Mouse (Mus musculus): Measurements from ENCODE around the gene Pank4. TPM values are rescaled to one million over a fixed set of nuclear protein-coding genes. Genes with fewer than 3 reads are reported as not detected.

The Pank4 gene
- total RNA-seq, 2 experiments from 2014 or later, result 45.1 to 45.5 TPM

DNA sequence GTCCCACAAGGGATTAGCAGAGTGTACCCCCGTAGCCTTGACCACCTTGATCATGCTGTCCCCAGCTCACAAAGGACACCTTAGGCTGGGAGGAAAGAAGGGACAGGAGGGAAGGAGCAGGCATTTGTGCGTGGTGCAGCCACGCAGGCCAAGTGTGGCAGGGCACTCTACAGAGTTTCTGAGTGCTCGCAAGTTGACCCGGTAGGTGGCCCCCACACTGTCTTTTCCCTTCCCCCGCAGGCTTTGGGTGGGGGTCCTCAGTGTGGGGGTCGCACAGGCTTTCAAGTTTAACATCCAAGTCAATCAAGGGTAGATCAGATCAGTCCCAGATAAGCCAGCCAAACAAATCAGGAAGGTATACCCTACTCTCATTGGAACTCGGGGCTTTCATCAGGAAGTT is 54.1 kb downstream of the Pank4 start:
- H3K27ac ChIP-seq, result peak overlapping the region; percentile 84; the same call in 1 of the 2 replicates
- H3K4me3 ChIP-seq, result peak overlapping the region; percentile 45
- intact Hi-C loops (cut with DNase I), result no loop called here
- no peak for DNase-seq (ENCODE audit: extremely low spot score in 1 of 2, low spot score in 2 of 2)
- TF ChIP-seq CTCF (IDR thresholded peaks at IDR 0.05), result no peak

DNA sequence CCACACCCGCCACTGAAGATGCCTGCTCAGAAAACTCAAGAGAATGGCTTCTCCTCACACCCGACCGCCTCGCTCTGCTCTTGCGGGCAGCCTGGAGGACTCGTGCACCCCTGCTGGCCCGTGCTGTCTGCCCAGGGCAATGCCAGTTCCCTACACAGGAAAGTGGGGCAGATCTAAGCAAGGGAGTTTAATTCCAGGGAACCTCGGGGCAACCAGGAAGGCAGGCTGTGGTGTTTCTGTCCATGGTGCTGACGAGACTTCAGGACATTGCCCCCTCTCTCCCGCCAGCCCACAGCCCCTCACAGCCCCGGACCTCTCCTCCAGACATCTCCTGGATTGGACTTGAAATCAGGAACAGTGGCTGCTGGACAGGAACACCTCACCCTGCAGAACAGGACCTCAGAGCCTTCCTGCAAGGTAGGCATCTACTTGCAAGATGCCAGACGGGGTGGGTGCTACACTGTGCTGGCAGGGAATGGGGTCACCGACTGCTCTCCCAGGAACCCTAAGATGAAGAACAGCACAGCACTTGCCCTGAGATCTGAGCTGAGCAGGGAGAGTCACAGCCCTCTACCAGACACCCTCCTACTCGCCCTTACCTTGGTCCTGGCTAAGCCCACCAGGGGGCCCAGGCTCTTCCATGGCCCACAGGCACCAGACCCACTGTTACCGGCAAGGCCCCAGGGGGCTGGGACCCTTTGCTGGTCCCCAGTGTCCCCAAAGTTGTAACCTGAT is 54.8 kb downstream of the Pank4 start:
- peak overlapping the region; percentile 84 for H3K27ac ChIP-seq

DNA sequence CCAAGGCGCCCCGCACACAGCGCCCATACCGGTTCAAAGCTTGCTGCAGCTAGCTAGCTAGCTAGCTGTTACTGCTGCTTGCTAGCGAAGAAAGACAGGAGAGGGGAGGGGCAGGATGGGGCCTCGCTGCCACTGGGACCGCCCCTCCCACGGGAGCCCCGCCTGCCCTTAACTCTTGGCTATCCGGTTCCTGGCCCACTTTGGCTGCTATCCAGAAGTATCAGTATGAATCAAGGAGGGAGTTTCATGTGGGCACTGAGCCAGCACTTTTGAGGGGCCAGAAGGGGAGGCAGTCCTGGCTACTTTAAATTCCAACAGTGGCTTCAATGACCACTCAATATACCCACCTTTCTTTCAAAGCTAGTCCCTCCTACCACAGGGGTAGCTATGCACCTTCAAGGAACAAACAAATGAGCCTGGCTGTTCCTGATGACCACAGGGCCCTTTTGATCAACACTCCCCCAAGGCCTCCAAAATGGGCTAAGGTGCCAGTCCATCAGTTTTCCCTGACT is 55.5 kb downstream of the Pank4 start:
- intact Hi-C loops (cut with DNase I), result no loop called here
- no peak for TF ChIP-seq CTCF (IDR thresholded peaks at IDR 0.05)
- Histone ChIP-seq H3K27ac (peak overlapping the region; percentile 84), H3K4me3 (peak overlapping the region; percentile 45)
- peak in 1 of 2 experiments; percentile 37 for DNase-seq (ENCODE audit: extremely low spot score in 1 of 2, low spot score in 2 of 2)

More for the DNA sequence above, 54.8 kb downstream of the Pank4 start:
- TF ChIP-seq CTCF (IDR thresholded peaks at IDR 0.05), result no peak
- intact Hi-C loops (cut with DNase I), result no loop called here
- no peak for DNase-seq (ENCODE audit: extremely low spot score in 1 of 2, low spot score in 2 of 2)
- H3K4me3 ChIP-seq, result peak overlapping the region; percentile 45

DNA sequence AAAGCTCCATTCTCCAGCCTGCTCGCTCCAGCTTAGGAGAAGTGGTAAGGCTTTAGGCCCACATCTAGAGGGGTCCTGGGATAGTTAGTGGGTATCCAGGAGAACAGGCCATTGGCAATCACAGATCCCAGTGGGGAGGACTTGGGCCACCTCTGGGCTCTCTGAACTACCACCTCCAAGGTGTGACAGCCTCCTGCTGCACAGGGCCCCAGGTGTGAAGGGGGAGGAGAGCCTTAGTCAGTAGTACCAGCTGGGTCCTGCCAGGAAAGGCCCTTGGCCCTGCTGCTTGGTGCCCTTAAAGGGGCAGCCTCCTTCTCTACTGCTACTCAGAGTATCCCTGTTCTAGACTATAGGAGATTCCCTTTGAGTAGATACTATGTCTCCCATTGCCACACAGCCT is 56.2 kb downstream of the Pank4 start:
- intact Hi-C loops (cut with DNase I), result no loop called here
- DNase-seq (ENCODE audit: extremely low spot score in 1 of 2, low spot score in 2 of 2), result no peak
- TF ChIP-seq CTCF (IDR thresholded peaks at IDR 0.05), result no peak
- Histone ChIP-seq H3K27ac (no peak overlapping the region), H3K4me3 (no peak overlapping the region)

DNA sequence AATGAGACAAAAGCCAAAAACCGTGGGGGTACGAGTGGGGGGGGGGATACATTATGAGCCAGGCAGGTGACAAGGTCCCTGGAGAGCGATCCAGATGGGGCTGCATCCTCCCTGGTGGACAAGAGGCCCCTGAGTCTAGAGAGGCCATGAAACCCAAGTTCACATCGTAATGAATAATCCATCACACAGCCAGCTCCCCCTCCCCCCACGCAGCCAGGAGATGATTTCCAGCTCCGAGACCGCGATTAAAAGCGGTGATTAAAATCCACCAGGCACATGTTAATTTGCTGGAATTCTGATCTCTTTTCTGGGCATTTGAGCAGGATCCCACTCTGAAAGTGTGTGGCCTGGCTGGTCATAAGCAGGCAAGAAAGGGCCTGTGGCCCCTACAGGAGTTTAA is 56.9 kb downstream of the Pank4 start:
- DNase-seq (ENCODE audit: extremely low spot score in 1 of 2, low spot score in 2 of 2), result no peak
- Histone ChIP-seq H3K27ac (no peak overlapping the region), H3K4me3 (no peak overlapping the region)
- TF ChIP-seq CTCF (IDR thresholded peaks at IDR 0.05), result no peak
- intact Hi-C loops (cut with DNase I), result no loop called here

DNA sequence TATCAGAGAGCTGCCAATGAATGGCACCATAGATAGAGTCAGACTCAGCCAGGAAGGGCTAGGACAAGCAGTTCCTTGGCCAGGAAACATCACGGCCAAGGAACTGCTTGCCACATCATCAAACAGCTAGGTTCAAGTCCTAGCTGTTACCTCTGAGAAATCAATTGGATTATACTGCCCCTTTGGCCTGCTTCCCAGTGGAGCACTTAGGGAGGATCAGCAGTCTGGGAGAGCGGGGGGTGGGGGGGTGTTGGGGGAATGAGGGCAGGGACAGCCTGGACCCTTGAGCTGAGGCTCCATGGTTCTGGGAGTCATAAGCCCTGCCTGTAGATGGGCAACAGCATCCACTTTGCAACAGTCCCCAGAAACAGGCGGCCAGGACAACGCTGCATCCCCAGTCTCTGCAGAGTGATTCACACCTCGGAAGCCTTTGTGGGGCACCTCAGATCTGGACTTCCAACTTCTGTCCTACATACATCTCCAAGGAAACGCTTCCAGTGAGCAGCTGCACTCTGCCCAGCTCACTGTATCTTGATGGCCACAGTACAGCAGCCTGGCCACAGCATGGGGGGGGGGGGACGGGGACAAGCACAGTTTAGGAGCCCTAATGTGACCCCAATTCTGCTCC is 58.4 kb downstream of the Pank4 start:
- intact Hi-C loops (cut with DNase I), result no loop called here
- H3K4me3 ChIP-seq, result no peak overlapping the region
- no peak overlapping the region; the same call in 1 of the 2 replicates for H3K27ac ChIP-seq
- no peak for DNase-seq (ENCODE audit: extremely low spot score in 1 of 2, low spot score in 2 of 2)
- TF ChIP-seq CTCF (IDR thresholded peaks at IDR 0.05), result no peak

DNA sequence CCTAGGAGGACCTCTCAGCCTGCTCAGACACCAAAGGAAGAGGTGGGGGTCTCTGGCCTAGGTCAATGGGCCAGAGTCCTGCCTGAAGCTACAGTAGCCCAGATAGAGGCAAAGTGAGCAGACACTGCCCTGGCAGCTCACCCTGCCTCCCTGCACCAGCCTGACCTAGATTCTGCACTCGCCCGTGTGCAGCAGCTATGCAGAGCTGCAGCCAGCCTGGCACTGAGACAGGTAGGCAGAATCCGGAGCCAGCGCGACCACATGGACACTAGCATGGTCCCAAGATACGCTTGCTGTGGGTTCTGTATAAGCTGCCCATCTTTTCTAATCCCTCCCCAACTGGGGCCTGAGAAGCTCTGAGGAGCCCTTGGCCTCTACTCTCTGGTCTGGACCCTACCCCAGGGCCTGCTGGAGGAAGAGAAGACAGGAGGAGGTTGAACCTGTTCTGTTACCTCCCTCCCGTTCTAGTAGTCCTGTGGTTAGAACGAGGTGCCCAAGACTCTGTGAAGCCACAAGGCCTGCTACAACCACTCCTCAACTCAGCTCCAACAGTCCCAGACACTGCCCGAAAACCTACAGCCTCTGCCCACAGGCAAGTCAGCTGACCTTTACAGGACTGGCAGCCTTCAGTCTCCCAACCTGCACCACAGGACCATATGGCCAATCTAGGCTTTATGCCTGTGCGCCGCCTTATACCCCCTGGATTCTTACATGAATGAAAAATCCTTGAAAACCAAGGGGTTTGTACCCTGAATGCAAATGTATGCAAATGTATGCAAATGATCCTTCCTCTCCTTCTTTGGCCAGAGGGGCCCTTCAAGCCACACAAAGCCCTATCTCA is 60.5 kb downstream of the Pank4 start:
- Histone ChIP-seq H3K4me3 (no peak overlapping the region), H3K27ac (peak overlapping the region; percentile 32; the same call in 1 of the 2 replicates)
- DNase-seq (ENCODE audit: extremely low spot score in 1 of 2, low spot score in 2 of 2), result no peak
- TF ChIP-seq CTCF (IDR thresholded peaks at IDR 0.05), result no peak
- intact Hi-C loops (cut with DNase I), result no loop called here

Other genes with a start within 250 kb of the Pank4 start
- 1 to 10 TPM; 2.1 to 3.5 TPM for gene Ttc34, start 126.7 kb upstream of the Pank4 start, total RNA-seq (2021)
- gene Mmel1, start 94.5 kb upstream of the Pank4 start, total RNA-seq (2021), result under 1 TPM; 0.41 to 0.84 TPM
- gene Fam213b, start 65.0 kb upstream of the Pank4 start, total RNA-seq (2021), result 10 to 100 TPM; 59.8 to 66.7 TPM
- gene Tnfrsf14, start 35.6 kb upstream of the Pank4 start, total RNA-seq (2021), result 1 to 10 TPM; 1.3 to 1.5 TPM
- 10 to 100 TPM; 22.3 to 25.3 TPM for gene Hes5, start 3.2 kb upstream of the Pank4 start, total RNA-seq (2021)
- gene Plch2, start 92.7 kb downstream of the Pank4 start, total RNA-seq (2021), result 10 to 100 TPM; 83.4 to 90.2 TPM
- 10 to 100 TPM; 17.4 to 18.3 TPM for gene Pex10, start 102.9 kb downstream of the Pank4 start, total RNA-seq (2021)
- gene Rer1, start 122.3 kb downstream of the Pank4 start, total RNA-seq (2021), result 10 to 100 TPM; 62.4 to 67.5 TPM
- gene Morn1, start 122.5 kb downstream of the Pank4 start, total RNA-seq (2021), result 10 to 100 TPM; 10.6 to 11.2 TPM